Mouse (Mus musculus): Measurements from ENCODE around the gene Abcd3. TPM values are rescaled to one million over a fixed set of nuclear protein-coding genes. Genes with fewer than 3 reads are reported as not detected.

The Abcd3 gene
- total and polyA plus RNA-seq, 2 experiments, result 45.5 to 397 TPM

DNA sequence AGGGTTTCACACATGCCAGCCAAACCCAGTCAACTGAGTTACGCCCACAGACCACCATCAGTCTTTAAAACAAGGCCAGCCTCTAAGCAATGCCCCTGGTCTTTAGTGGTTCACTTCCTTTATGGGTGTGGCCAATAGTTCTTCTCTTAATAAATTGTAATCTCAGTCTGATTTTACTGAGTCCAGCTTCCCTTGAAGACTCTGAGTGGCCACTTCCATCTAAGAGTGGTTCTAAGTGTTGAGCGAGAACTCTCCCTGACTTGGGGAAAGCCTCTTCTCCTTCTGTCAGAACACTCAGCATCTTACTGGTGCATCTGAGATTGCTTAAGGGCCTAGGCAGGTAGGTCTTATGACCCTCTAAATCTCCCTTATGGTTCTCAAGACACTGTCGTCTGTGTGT lies 35.9 kb upstream of the Abcd3 start:
- H3K36me3 ChIP-seq (ENCODE audit: control insufficient read depth, insufficient read depth, low read length), result no peaks in the 10 kb centered on the region
- no peak overlapping the region for H3K4me3 ChIP-seq (ENCODE audit: insufficient read depth, low read depth, low read length)
- H3K4me1 ChIP-seq (ENCODE audit: control insufficient read depth, insufficient read depth, low read length), result peaks cover 17% of the 10 kb centered on the region
- DNase-seq (ENCODE audit: extremely low read depth, low read depth, low spot score), result no peak
- H3K79me2 ChIP-seq (ENCODE audit: control insufficient read depth, insufficient read depth, low read length), result no peaks in the 10 kb centered on the region
- no peak overlapping the region for H3K27ac ChIP-seq (replicated peaks; ENCODE audit: insufficient read depth, low read depth, low read length)
- no peak overlapping the region for H3K9ac ChIP-seq (ENCODE audit: low read depth, low read length)
- 97% methylated on average over 3 of the region's 3 CpGs for WGBS
- H3K27me3 ChIP-seq (ENCODE audit: control insufficient read depth, insufficient read depth, low read length), result no peaks in the 10 kb centered on the region
- TF ChIP-seq CTCF (IDR thresholded peaks at IDR 0.05; ENCODE audit: low read depth, low read length) (no peak), POLR2A (IDR thresholded peaks at IDR 0.05; ENCODE audit: extremely low read depth, insufficient read depth, low read length) (no peak)

DNA sequence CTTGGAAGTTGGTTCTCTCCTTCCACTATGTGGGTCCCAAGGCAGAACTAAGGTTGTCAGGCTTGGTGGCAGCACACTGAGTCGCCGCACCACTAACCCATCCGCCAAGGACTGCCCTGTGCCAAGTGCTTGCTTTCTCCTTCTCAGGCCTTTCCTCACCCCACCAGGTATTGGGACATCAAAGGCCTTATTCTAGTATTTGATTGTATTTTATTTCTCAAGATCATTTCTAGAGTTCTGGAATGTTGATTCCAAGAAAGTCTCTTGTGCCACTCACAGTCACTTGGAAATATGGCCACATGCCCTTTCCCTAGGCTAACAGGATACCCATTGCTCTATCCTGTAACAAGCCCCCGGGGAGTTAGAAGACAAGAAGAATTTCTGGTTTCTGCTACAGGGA lies 35.3 kb upstream of the Abcd3 start:
- no peak for TF ChIP-seq POLR2A (IDR thresholded peaks at IDR 0.05; ENCODE audit: extremely low read depth, insufficient read depth, low read length)
- TF ChIP-seq CTCF (IDR thresholded peaks at IDR 0.05; ENCODE audit: low read depth, low read length), result no peak
- H3K27ac ChIP-seq (replicated peaks; ENCODE audit: insufficient read depth, low read depth, low read length), result no peak overlapping the region
- no peak overlapping the region for H3K4me3 ChIP-seq (ENCODE audit: insufficient read depth, low read depth, low read length)
- H3K27me3 ChIP-seq (ENCODE audit: control insufficient read depth, insufficient read depth, low read length), result no peaks in the 10 kb centered on the region
- DNase-seq (ENCODE audit: extremely low read depth, low read depth, low spot score), result no peak
- peaks cover 13% of the 10 kb centered on the region; the same call in 1 of the 2 replicates for H3K4me1 ChIP-seq (ENCODE audit: control insufficient read depth, insufficient read depth, low read length)
- H3K79me2 ChIP-seq (ENCODE audit: control insufficient read depth, insufficient read depth, low read length), result no peaks in the 10 kb centered on the region
- no peaks in the 10 kb centered on the region for H3K36me3 ChIP-seq (ENCODE audit: control insufficient read depth, insufficient read depth, low read length)
- H3K9ac ChIP-seq (ENCODE audit: low read depth, low read length), result no peak overlapping the region
- over 99% methylated on average over 4 of the region's 4 CpGs for WGBS

GRCm38 (mm10) chr3:121847296-121847695 lies 32.2 kb upstream of the Abcd3 start:
- TF ChIP-seq CTCF (IDR thresholded peaks at IDR 0.05; ENCODE audit: low read depth, low read length), result no peak
- TF ChIP-seq POLR2A (IDR thresholded peaks at IDR 0.05; ENCODE audit: extremely low read depth, insufficient read depth, low read length), result no peak
- Histone ChIP-seq H3K4me3 (ENCODE audit: insufficient read depth, low read depth, low read length) (no peak overlapping the region), H3K4me1 (ENCODE audit: control insufficient read depth, insufficient read depth, low read length) (peaks cover 4% of the 10 kb centered on the region; the same call in 1 of the 2 replicates), H3K79me2 (ENCODE audit: control insufficient read depth, insufficient read depth, low read length) (no peaks in the 10 kb centered on the region), H3K9ac (ENCODE audit: low read depth, low read length) (no peak overlapping the region), H3K36me3 (ENCODE audit: control insufficient read depth, insufficient read depth, low read length) (no peaks in the 10 kb centered on the region), H3K27ac (replicated peaks; ENCODE audit: insufficient read depth, low read depth, low read length) (no peak overlapping the region), H3K27me3 (ENCODE audit: control insufficient read depth, insufficient read depth, low read length) (no peaks in the 10 kb centered on the region)
- no peak for DNase-seq (ENCODE audit: extremely low read depth, low read depth, low spot score)

- no peak overlapping the region for H3K9ac ChIP-seq (ENCODE audit: low read depth, low read length)
- 95% methylated on average over 6 of the region's 6 CpGs for WGBS
- no peaks in the 10 kb centered on the region for H3K79me2 ChIP-seq (ENCODE audit: control insufficient read depth, insufficient read depth, low read length)
- H3K36me3 ChIP-seq (ENCODE audit: control insufficient read depth, insufficient read depth, low read length), result no peaks in the 10 kb centered on the region
- no peak overlapping the region for H3K27ac ChIP-seq (replicated peaks; ENCODE audit: insufficient read depth, low read depth, low read length)
- H3K4me1 ChIP-seq (ENCODE audit: control insufficient read depth, insufficient read depth, low read length), result peaks cover 9% of the 10 kb centered on the region
- TF ChIP-seq POLR2A (IDR thresholded peaks at IDR 0.05; ENCODE audit: extremely low read depth, insufficient read depth, low read length) (no peak), CTCF (IDR thresholded peaks at IDR 0.05; ENCODE audit: low read depth, low read length) (no peak)
- H3K27me3 ChIP-seq (ENCODE audit: control insufficient read depth, insufficient read depth, low read length), result no peaks in the 10 kb centered on the region
- no peak overlapping the region for H3K4me3 ChIP-seq (ENCODE audit: insufficient read depth, low read depth, low read length)
- no peak for DNase-seq (ENCODE audit: extremely low read depth, low read depth, low spot score)
Measured at GRCm38 (mm10) chr3:121844658-121845057, 29.6 kb upstream of the Abcd3 start.

DNA sequence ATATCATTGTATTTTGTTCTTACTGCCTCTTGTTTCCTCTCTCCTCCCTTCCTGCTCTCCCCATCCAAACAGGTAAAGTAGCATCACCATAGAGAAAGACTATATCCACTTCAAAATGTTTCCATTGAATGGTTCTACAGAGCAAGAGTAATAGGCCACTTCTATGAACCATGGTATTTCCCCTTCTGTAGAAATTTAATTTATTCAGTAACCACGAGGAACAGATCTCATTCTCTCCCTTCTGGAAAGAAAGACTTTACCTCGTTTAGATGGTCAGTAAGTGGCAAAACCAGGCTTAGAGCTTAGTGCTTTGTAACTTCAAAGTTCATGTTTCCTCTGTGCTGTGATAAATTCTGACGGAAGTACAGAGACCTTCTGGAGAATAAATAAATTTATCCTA lies 28.9 kb upstream of the Abcd3 start:
- Histone ChIP-seq H3K27me3 (ENCODE audit: control insufficient read depth, insufficient read depth, low read length) (no peaks in the 10 kb centered on the region), H3K9ac (ENCODE audit: low read depth, low read length) (no peak overlapping the region), H3K4me3 (ENCODE audit: insufficient read depth, low read depth, low read length) (no peak overlapping the region), H3K27ac (replicated peaks; ENCODE audit: insufficient read depth, low read depth, low read length) (no peak overlapping the region), H3K36me3 (ENCODE audit: control insufficient read depth, insufficient read depth, low read length) (no peaks in the 10 kb centered on the region), H3K79me2 (ENCODE audit: control insufficient read depth, insufficient read depth, low read length) (no peaks in the 10 kb centered on the region), H3K4me1 (ENCODE audit: control insufficient read depth, insufficient read depth, low read length) (peaks cover 9% of the 10 kb centered on the region)
- no peak for DNase-seq (ENCODE audit: extremely low read depth, low read depth, low spot score)
- no peak for TF ChIP-seq CTCF (IDR thresholded peaks at IDR 0.05; ENCODE audit: low read depth, low read length)
- no peak for TF ChIP-seq POLR2A (IDR thresholded peaks at IDR 0.05; ENCODE audit: extremely low read depth, insufficient read depth, low read length)
- WGBS, result 80% methylated on average over 3 of the region's 3 CpGs

DNA sequence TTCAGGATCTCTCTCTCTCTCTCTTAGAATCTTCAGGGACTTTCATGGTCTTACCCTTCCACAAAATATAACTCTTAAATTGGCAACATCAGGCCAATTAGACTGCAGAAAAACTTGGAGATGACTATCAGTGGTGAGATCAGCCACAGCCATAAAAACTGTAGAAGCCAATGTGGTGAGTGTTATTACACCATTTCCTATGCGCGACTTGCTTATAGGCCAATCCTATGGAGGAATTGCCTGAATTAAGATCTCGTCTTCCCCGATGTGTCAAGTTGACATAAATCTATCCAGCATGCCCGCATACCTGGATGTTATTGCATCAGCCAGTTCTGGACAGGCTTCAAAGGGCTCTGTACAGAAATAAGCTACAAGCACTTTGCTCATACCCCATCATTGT lies 28.2 kb upstream of the Abcd3 start:
- TF ChIP-seq CTCF (IDR thresholded peaks at IDR 0.05; ENCODE audit: low read depth, low read length) (no peak), POLR2A (IDR thresholded peaks at IDR 0.05; ENCODE audit: extremely low read depth, insufficient read depth, low read length) (no peak)
- WGBS, result 59% methylated on average over 5 of the region's 5 CpGs

More for the DNA sequence above, 28.2 kb upstream of the Abcd3 start:
- no peaks in the 10 kb centered on the region for H3K79me2 ChIP-seq (ENCODE audit: control insufficient read depth, insufficient read depth, low read length)
- no peaks in the 10 kb centered on the region for H3K27me3 ChIP-seq (ENCODE audit: control insufficient read depth, insufficient read depth, low read length)
- no peak overlapping the region for H3K9ac ChIP-seq (ENCODE audit: low read depth, low read length)
- H3K27ac ChIP-seq (replicated peaks; ENCODE audit: insufficient read depth, low read depth, low read length), result no peak overlapping the region
- DNase-seq (ENCODE audit: extremely low read depth, low read depth, low spot score), result no peak
- H3K36me3 ChIP-seq (ENCODE audit: control insufficient read depth, insufficient read depth, low read length), result no peaks in the 10 kb centered on the region
- H3K4me3 ChIP-seq (ENCODE audit: insufficient read depth, low read depth, low read length), result no peak overlapping the region
- peaks cover 9% of the 10 kb centered on the region for H3K4me1 ChIP-seq (ENCODE audit: control insufficient read depth, insufficient read depth, low read length)
